Mouse (Mus musculus) heart, postnatal 0 days (tissue): ENCODE measurements around the gene Fnip1.

Experiments used
- CTCF ChIP-seq: IDR thresholded peaks from 2 replicates; pipeline ENCODE4 v1.5.1; 2016; ENCODE audit warnings: antibody characterized with exemption, control low read depth, low read depth
- EP300 ChIP-seq: IDR thresholded peaks from 2 replicates; pipeline ENCODE4 v1.6.1; 2016; ENCODE audit warnings: antibody characterized with exemption, low read depth

GRCm38 (mm10) chr11:54513584-54513983, 75.6 kb downstream of the Fnip1 start:
- TF ChIP-seq CTCF (no peak), EP300 (no peak)
